Mouse (Mus musculus) testis, adult 2 months (tissue): ENCODE measurements around the gene Ssna1. TPM values are rescaled to one million over a fixed set of nuclear protein-coding genes. Genes with fewer than 3 reads are reported as not detected.
A peak's percentile ranks its signal among the peaks of the same experiment; 100 is the strongest.

ENCODE experiments used
- H3K27ac ChIP-seq: fragments of 200-500 bp; 2 replicates; pipeline ENCODE4 v1.5.1; 2012; ENCODE audit warnings: low read depth, low read length; ENCODE audit not compliant: control insufficient read depth, insufficient read depth
- H3K27me3 ChIP-seq: fragments of 200-500 bp; 2 replicates; pipeline ENCODE4 v1.6.1; 2012; ENCODE audit warnings: mild to moderate bottlenecking, low read length, moderate library complexity; ENCODE audit not compliant: control insufficient read depth, insufficient read depth
- H3K36me3 ChIP-seq: fragments of 200-500 bp; 2 replicates; pipeline ENCODE4 v1.6.1; 2012; ENCODE audit warnings: mild to moderate bottlenecking, low read length; ENCODE audit not compliant: control insufficient read depth, insufficient read depth
- H3K4me1 ChIP-seq: fragments of 200-500 bp; 2 replicates; pipeline ENCODE4 v1.6.1; 2012; ENCODE audit warnings: low read length; ENCODE audit not compliant: control insufficient read depth, insufficient read depth
- H3K4me3 ChIP-seq: fragments of 200-500 bp; 2 replicates; pipeline ENCODE4 v1.5.1; 2012; ENCODE audit warnings: low read depth, mild to moderate bottlenecking, low read length, moderate library complexity, mixed read lengths; ENCODE audit not compliant: control insufficient read depth
- CTCF ChIP-seq: fragments of 200-500 bp; IDR thresholded peaks from 2 replicates; pipeline ENCODE4 v1.5.1; 2012; ENCODE audit warnings: low read depth, mild to moderate bottlenecking, inconsistent platforms, low read length, moderate library complexity; ENCODE audit not compliant: control insufficient read depth, insufficient read depth, insufficient replicate concordance
- POLR2A ChIP-seq: fragments of 200-500 bp; IDR thresholded peaks from 2 replicates; pipeline ENCODE4 v1.6.1; 2012; ENCODE audit warnings: low read depth, mild to moderate bottlenecking, inconsistent platforms, low read length, moderate library complexity; ENCODE audit not compliant: control insufficient read depth
- polyA plus RNA-seq: library from polyadenylated mRNA; depleted of rRNA; stranded (reverse); fragments of >200 nt; gene quantifications from 2 replicates; pipeline ENCODE4 v1.2.3, GENCODE M21; 2012

The Ssna1 gene
- polyA plus RNA-seq, 1 experiment, result 54.9 TPM

DNA sequence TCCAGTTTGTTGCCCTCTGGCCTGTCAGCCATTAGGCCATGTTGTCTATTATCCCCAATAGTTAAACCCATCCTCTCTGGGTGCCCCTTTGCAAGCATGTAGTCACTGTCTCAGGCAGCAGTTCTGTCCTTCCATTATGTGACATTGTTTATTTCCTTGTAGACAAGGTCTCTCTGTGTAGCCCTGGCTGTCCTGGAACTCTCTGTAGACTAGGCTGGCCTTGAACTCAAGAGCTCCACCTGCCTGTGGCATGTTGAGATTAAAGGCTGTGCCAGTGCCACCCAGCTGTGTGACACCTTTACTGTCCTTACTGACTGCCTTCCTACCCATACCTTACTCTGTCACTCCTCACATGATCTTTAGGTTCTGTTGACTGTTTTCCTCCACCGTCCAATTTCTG is 19.9 kb downstream of the Ssna1 start:
- TF ChIP-seq POLR2A (no peak), CTCF (no peak)
- no peak overlapping the region for H3K27ac ChIP-seq
- no peaks in the 10 kb centered on the region for H3K27me3 ChIP-seq
- no peaks in the 10 kb centered on the region for H3K36me3 ChIP-seq
- no peak overlapping the region for H3K4me3 ChIP-seq
- H3K4me1 ChIP-seq, result peaks cover 6% of the 10 kb centered on the region

DNA sequence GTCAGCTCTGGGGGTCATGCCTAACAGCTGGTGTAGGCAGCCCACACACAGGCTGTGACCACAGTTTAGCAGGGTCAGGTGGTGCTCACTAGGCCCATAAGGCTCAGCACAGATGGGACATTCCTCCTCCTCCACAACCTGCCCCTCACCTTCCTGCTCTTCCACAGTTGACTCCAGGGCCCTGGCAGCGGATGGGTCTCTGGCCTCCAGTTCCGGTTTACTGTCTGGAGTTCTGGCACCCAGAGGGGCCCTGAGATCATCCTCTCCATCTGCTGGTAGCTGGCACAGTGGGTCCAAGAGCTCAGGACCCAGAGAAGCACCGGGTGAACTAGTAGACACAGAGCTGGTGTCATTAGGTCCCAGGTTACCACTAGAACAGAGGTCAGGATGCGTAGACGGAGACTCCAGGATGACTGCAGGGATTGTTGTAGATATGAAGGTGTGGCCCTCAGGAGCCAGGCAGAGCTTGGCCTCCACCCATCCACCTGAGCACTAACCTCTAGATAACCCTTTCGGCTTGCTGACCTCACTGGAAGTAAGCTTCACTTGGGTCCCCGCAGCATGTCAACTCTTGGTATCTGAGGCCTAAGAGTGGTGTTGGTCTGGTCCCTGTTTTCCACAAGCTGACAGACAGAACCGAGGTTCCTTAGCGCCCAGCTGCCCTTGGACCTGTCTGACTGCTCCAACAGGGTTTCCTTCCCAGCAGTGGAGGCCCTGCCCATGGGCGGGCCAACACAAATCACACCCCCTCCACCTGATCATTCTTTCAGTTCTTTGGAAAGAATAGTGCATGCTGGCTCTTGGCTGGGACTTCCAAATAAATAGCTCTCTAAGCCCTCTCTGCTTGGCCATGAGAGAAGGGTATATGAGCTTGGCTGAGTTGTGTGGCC is 25.8 kb downstream of the Ssna1 start, which contains the start of gene AL732309.1:
AL732309.1 (minus strand) TSS at position 681 of the 890 bp plus-strand sequence.
- Histone ChIP-seq H3K4me1 (peaks cover 11% of the 10 kb centered on the region), H3K4me3 (no peak within 1 kb of the TSS), H3K27me3 (no peaks in the 10 kb centered on the region), H3K36me3 (no peaks in the 10 kb centered on the region; the same call in 1 of the 2 replicates), H3K27ac (no peak within 1 kb of the TSS)
- TF ChIP-seq CTCF (no peak), POLR2A (no peak)

DNA sequence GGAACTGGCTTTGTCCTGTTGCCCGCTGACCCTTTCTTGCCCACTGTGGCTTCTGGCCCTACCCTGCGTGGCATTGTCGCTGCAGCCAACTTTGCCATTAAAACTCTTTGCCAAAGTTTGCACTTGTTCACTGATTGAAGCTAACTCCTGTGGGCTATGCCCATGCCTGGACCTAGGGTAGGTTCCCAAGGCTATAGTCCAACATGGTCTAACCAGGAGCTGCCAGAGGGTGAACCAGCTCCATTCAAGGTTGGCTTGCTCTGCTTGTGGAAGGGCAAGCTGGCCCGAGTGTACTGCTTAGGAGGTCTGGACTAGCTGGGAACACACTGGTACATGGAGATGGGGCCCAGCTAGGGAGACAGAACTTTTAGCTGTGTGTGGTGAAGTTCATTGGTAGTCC is 28.1 kb downstream of the Ssna1 start:
- TF ChIP-seq CTCF (no peak), POLR2A (no peak)
- H3K36me3 ChIP-seq, result no peaks in the 10 kb centered on the region; the same call in 1 of the 2 replicates

DNA sequence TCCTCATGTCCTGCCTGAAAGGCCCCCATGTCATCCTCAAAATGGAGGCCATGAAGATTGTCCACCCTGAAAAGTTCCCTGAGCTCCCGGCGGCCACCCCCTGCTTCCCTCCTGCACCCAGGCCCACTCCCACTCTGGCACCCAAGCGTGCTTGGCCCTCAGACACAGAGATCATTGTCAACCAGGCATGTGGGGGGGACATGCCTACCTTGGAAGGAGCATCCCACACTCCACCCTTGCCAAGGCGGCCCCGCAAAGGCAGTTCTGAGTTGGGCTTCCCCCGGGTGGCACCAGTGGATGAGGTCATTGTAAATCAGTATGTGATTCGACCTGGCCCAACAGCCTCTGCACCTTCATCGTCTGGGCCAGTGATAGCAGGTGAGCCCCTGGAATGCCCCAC is 28.9 kb downstream of the Ssna1 start:
- Histone ChIP-seq H3K27ac (no peak overlapping the region), H3K4me1 (peaks cover 23% of the 10 kb centered on the region), H3K4me3 (no peak overlapping the region), H3K36me3 (no peaks in the 10 kb centered on the region; the same call in 1 of the 2 replicates), H3K27me3 (no peaks in the 10 kb centered on the region)
- TF ChIP-seq POLR2A (no peak), CTCF (no peak)

More for the DNA sequence above, 28.1 kb downstream of the Ssna1 start:
- H3K27ac ChIP-seq, result no peak overlapping the region
- no peaks in the 10 kb centered on the region for H3K27me3 ChIP-seq
- H3K4me3 ChIP-seq, result no peak overlapping the region
- peaks cover 23% of the 10 kb centered on the region for H3K4me1 ChIP-seq

GRCm38 (mm10) chr2:25242101-25242506 is 30.1 kb downstream of the Ssna1 start, which contains the start of the genes Rnf208 and Cysrt1:
Rnf208 (plus strand) TSS chr2:25242255.
Cysrt1 (minus strand) TSS chr2:25242452.
- H3K4me1 ChIP-seq, result peaks cover 23% of the 10 kb centered on the region
- H3K4me3 ChIP-seq, result peak within 1 kb of the TSS; percentile 72
- TF ChIP-seq CTCF (no peak), POLR2A (no peak)
- H3K27ac ChIP-seq, result no peak within 1 kb of the TSS
- H3K36me3 ChIP-seq, result no peaks in the 10 kb centered on the region; the same call in 1 of the 2 replicates
- H3K27me3 ChIP-seq, result no peaks in the 10 kb centered on the region

DNA sequence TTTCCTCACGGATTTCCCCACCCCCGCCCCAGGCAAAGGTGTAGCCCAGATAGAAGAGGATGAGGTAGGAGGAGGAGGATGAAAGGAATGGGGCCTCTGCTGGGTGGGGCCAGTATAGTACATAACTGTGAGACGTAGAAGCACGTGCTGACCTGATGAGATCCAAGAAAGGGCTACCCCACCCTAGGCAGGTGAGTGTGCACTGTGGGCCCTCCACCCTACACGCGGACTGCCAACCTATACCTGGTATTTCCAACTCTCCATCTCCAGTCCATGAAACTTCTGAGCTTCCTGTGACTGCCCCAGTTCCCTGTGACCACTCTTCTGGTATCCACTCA is 30.8 kb downstream of the Ssna1 start:
- peaks cover 23% of the 10 kb centered on the region for H3K4me1 ChIP-seq
- H3K27ac ChIP-seq, result no peak overlapping the region
- H3K36me3 ChIP-seq, result no peaks in the 10 kb centered on the region
- peak overlapping the region; percentile 8; the same call in 1 of the 2 replicates for H3K4me3 ChIP-seq
- H3K27me3 ChIP-seq, result no peaks in the 10 kb centered on the region
- TF ChIP-seq POLR2A (no peak), CTCF (no peak)

- H3K36me3 ChIP-seq, result no peaks in the 10 kb centered on the region
- no peak for TF ChIP-seq CTCF
- no peak for TF ChIP-seq POLR2A
- no peaks in the 10 kb centered on the region for H3K27me3 ChIP-seq
- no peak overlapping the region for H3K27ac ChIP-seq
- H3K4me3 ChIP-seq, result peak overlapping the region; percentile 25
- peaks cover 23% of the 10 kb centered on the region for H3K4me1 ChIP-seq
Measured at GRCm38 (mm10) chr2:25240723-25241437, 31.4 kb downstream of the Ssna1 start.
